Mouse (Mus musculus): ENCODE data around the gene Disp2. TPM values are rescaled to one million over a fixed set of nuclear protein-coding genes. Genes with fewer than 3 reads are reported as not detected.
A peak's percentile ranks its signal among the peaks of the same experiment; 100 is the strongest.

The Disp2 gene
- polyA plus RNA-seq, 1 experiment from 2014 or later: 0.13 TPM

GRCm38 (mm10) chr2:118775846-118776245 lies 3.7 kb upstream of the Disp2 start:
- Histone ChIP-seq H3K4me1 (peaks cover 10% of the 10 kb centered on the region), H3K36me3 (no peaks in the 10 kb centered on the region), H3K4me3 (no peak overlapping the region), H3K27ac (no peak overlapping the region), H3K4me2 (replicated peaks) (no peak overlapping the region), H3K9ac (no peak overlapping the region), H3K9me3 (no peaks in the 10 kb centered on the region), H3K27me3 (peaks cover 14% of the 10 kb centered on the region)
- no peak for ATAC-seq (ENCODE audit: low FRiP score, low read depth)
- WGBS: 51% methylated on average over 4 of the region's 4 CpGs

GRCm38 (mm10) chr2:118776295-118776694 lies 3.2 kb upstream of the Disp2 start:
- Histone ChIP-seq H3K27me3 (peaks cover 17% of the 10 kb centered on the region), H3K4me2 (replicated peaks) (no peak overlapping the region), H3K9ac (no peak overlapping the region), H3K4me3 (no peak overlapping the region), H3K27ac (no peak overlapping the region), H3K9me3 (no peaks in the 10 kb centered on the region), H3K4me1 (peaks cover 10% of the 10 kb centered on the region), H3K36me3 (no peaks in the 10 kb centered on the region)
- ATAC-seq (ENCODE audit: low FRiP score, low read depth): no peak
- WGBS: 58% methylated on average over 2 of the region's 2 CpGs

- H3K4me2 ChIP-seq (replicated peaks): no peak overlapping the region
- no peaks in the 10 kb centered on the region for H3K36me3 ChIP-seq
- H3K27me3 ChIP-seq: peaks cover 17% of the 10 kb centered on the region
- ATAC-seq (ENCODE audit: low FRiP score, low read depth): no peak
- no peak overlapping the region for H3K9ac ChIP-seq
- no peak overlapping the region for H3K27ac ChIP-seq
- no peak overlapping the region for H3K4me3 ChIP-seq
- H3K9me3 ChIP-seq: no peaks in the 10 kb centered on the region
- H3K4me1 ChIP-seq: peaks cover 10% of the 10 kb centered on the region
- WGBS: 73% methylated on average over 4 of the region's 4 CpGs
Measured at GRCm38 (mm10) chr2:118778418-118778817, 1.1 kb upstream of the Disp2 start.

- Histone ChIP-seq H3K4me1 (peaks cover 10% of the 10 kb centered on the region), H3K36me3 (no peaks in the 10 kb centered on the region), H3K27me3 (peaks cover 17% of the 10 kb centered on the region), H3K27ac (no peak overlapping the region), H3K9ac (no peak overlapping the region; the same call in 1 of the 2 replicates), H3K4me2 (replicated peaks) (peak overlapping the region; percentile 73), H3K4me3 (peak overlapping the region; percentile 43), H3K9me3 (no peaks in the 10 kb centered on the region)
- peak; percentile 6; the same call in 1 of the 2 replicates for ATAC-seq (ENCODE audit: low FRiP score, low read depth)
- 7% methylated on average over 10 of the region's 10 CpGs for WGBS
Measured at GRCm38 (mm10) chr2:118779065-118779464, 454 bp upstream of the Disp2 start.

GRCm38 (mm10) chr2:118781115-118781514 lies 1.6 kb downstream of the Disp2 start:
- Histone ChIP-seq H3K4me1 (peaks cover 10% of the 10 kb centered on the region), H3K9me3 (no peaks in the 10 kb centered on the region), H3K27me3 (peaks cover 17% of the 10 kb centered on the region), H3K9ac (no peak overlapping the region), H3K4me3 (no peak overlapping the region), H3K27ac (no peak overlapping the region), H3K36me3 (no peaks in the 10 kb centered on the region), H3K4me2 (replicated peaks) (no peak overlapping the region)
- 52% methylated on average over 1 of the region's 1 CpGs for WGBS
- no peak for ATAC-seq (ENCODE audit: low FRiP score, low read depth)

GRCm38 (mm10) chr2:118782303-118782702 lies 2.8 kb downstream of the Disp2 start:
- no peak overlapping the region for H3K27ac ChIP-seq
- H3K4me2 ChIP-seq (replicated peaks): no peak overlapping the region
- ATAC-seq (ENCODE audit: low FRiP score, low read depth): no peak
- no peak overlapping the region for H3K4me3 ChIP-seq
- peaks cover 10% of the 10 kb centered on the region for H3K4me1 ChIP-seq
- no peaks in the 10 kb centered on the region for H3K36me3 ChIP-seq
- no peak overlapping the region for H3K9ac ChIP-seq
- peaks cover 19% of the 10 kb centered on the region; the same call in 1 of the 2 replicates for H3K27me3 ChIP-seq
- 57% methylated on average over 4 of the region's 4 CpGs for WGBS
- H3K9me3 ChIP-seq: no peaks in the 10 kb centered on the region

- no peak overlapping the region for H3K9ac ChIP-seq
- 50% methylated on average over 5 of the region's 5 CpGs for WGBS
Measured at GRCm38 (mm10) chr2:118783093-118783492, 3.6 kb downstream of the Disp2 start.

GRCm38 (mm10) chr2:118783663-118784062 lies 4.1 kb downstream of the Disp2 start:
- no peak overlapping the region for H3K9ac ChIP-seq
- 90% methylated on average over 7 of the region's 7 CpGs for WGBS
- H3K27ac ChIP-seq: no peak overlapping the region
- peaks cover 25% of the 10 kb centered on the region; the same call in 1 of the 2 replicates for H3K27me3 ChIP-seq
- no peak overlapping the region for H3K4me2 ChIP-seq (replicated peaks)
- H3K4me3 ChIP-seq: no peak overlapping the region
- ATAC-seq (ENCODE audit: low FRiP score, low read depth): no peak
- no peaks in the 10 kb centered on the region for H3K36me3 ChIP-seq
- no peaks in the 10 kb centered on the region for H3K9me3 ChIP-seq
- peaks cover 10% of the 10 kb centered on the region for H3K4me1 ChIP-seq

More at GRCm38 (mm10) chr2:118783093-118783492, 3.6 kb downstream of the Disp2 start:
- Histone ChIP-seq H3K4me1 (peaks cover 10% of the 10 kb centered on the region), H3K4me2 (replicated peaks) (no peak overlapping the region), H3K27me3 (peaks cover 21% of the 10 kb centered on the region; the same call in 1 of the 2 replicates), H3K36me3 (no peaks in the 10 kb centered on the region), H3K9me3 (no peaks in the 10 kb centered on the region), H3K27ac (no peak overlapping the region), H3K4me3 (no peak overlapping the region)
- ATAC-seq (ENCODE audit: low FRiP score, low read depth): no peak

GRCm38 (mm10) chr2:118786525-118786924 lies 7.0 kb downstream of the Disp2 start:
- no peak for ATAC-seq (ENCODE audit: low FRiP score, low read depth)
- Histone ChIP-seq H3K36me3 (no peaks in the 10 kb centered on the region), H3K9me3 (no peaks in the 10 kb centered on the region), H3K4me2 (replicated peaks) (no peak overlapping the region), H3K27me3 (peaks cover 37% of the 10 kb centered on the region), H3K4me1 (peaks cover 5% of the 10 kb centered on the region), H3K4me3 (no peak overlapping the region), H3K9ac (no peak overlapping the region), H3K27ac (no peak overlapping the region)
- WGBS: 86% methylated on average over 5 of the region's 5 CpGs

GRCm38 (mm10) chr2:118789501-118789900 lies 10.0 kb downstream of the Disp2 start:
- H3K36me3 ChIP-seq: no peaks in the 10 kb centered on the region
- WGBS: 92% methylated on average over 11 of the region's 11 CpGs
- no peak overlapping the region for H3K9ac ChIP-seq
- no peak overlapping the region for H3K4me2 ChIP-seq (replicated peaks)
- ATAC-seq (ENCODE audit: low FRiP score, low read depth): no peak
- H3K27ac ChIP-seq: no peak overlapping the region
- H3K9me3 ChIP-seq: no peaks in the 10 kb centered on the region
- peaks cover 5% of the 10 kb centered on the region for H3K4me1 ChIP-seq
- no peak overlapping the region for H3K4me3 ChIP-seq
- peaks cover 47% of the 10 kb centered on the region for H3K27me3 ChIP-seq

- Histone ChIP-seq H3K36me3 (no peaks in the 10 kb centered on the region), H3K27ac (no peak overlapping the region), H3K4me1 (peaks cover 5% of the 10 kb centered on the region), H3K9ac (no peak overlapping the region), H3K9me3 (no peaks in the 10 kb centered on the region), H3K27me3 (peaks cover 48% of the 10 kb centered on the region), H3K4me3 (peak overlapping the region; percentile 20; the same call in 1 of the 2 replicates), H3K4me2 (replicated peaks) (peak overlapping the region; percentile 54)
- WGBS: 60% methylated on average over 12 of the region's 12 CpGs
- ATAC-seq (ENCODE audit: low FRiP score, low read depth): no peak; the same call in 1 of the 2 replicates
Measured at GRCm38 (mm10) chr2:118790221-118790550, 10.7 kb downstream of the Disp2 start.

- 26% methylated on average over 44 of the region's 44 CpGs for WGBS
- H3K27me3 ChIP-seq: peaks cover 48% of the 10 kb centered on the region
- peak overlapping the region; percentile 20; the same call in 1 of the 2 replicates for H3K4me3 ChIP-seq
- peak; percentile 65; the same call in 1 of the 2 replicates for ATAC-seq (ENCODE audit: low FRiP score, low read depth)
- H3K4me2 ChIP-seq (replicated peaks): peak overlapping the region; percentile 54
- H3K27ac ChIP-seq: no peak overlapping the region
- H3K4me1 ChIP-seq: peaks cover 5% of the 10 kb centered on the region
- H3K9me3 ChIP-seq: no peaks in the 10 kb centered on the region
- no peaks in the 10 kb centered on the region for H3K36me3 ChIP-seq
- H3K9ac ChIP-seq: no peak overlapping the region
Measured at GRCm38 (mm10) chr2:118790551-118791525, 11.3 kb downstream of the Disp2 start.
